Mouse (Mus musculus): ENCODE measurements at regions not wholly inside any gene's neighbourhood (a gene's known extent, or its start where the extent isn't known, plus 50 kb on each side); places are given as distances from the start of the nearest gene placed in this dataset.

GRCm38 (mm10) chr11:112067176-112067575, 714.8 kb upstream of the Sox9 start:
- ATAC-seq (ENCODE audit: low read depth), result no peak
- Histone ChIP-seq H3K27me3 (no peaks in the 10 kb centered on the region), H3K27ac (replicated peaks) (no peak overlapping the region), H3K9me3 (no peaks in the 10 kb centered on the region), H3K36me3 (no peaks in the 10 kb centered on the region), H3K4me2 (no peak overlapping the region), H3K4me1 (replicated peaks) (no peaks in the 10 kb centered on the region), H3K4me3 (no peak overlapping the region), H3K9ac (no peak overlapping the region)
- 81% methylated on average over 3 of the region's 3 CpGs for WGBS

- 84% methylated on average over 4 of the region's 4 CpGs for WGBS
- H3K4me2 ChIP-seq, result no peak overlapping the region
- no peaks in the 10 kb centered on the region for H3K27me3 ChIP-seq
- no peak for ATAC-seq (ENCODE audit: low read depth)
- no peak overlapping the region for H3K4me3 ChIP-seq
- no peaks in the 10 kb centered on the region for H3K4me1 ChIP-seq (replicated peaks)
- no peak overlapping the region for H3K9ac ChIP-seq
- no peaks in the 10 kb centered on the region for H3K36me3 ChIP-seq
- H3K27ac ChIP-seq (replicated peaks), result no peak overlapping the region
- no peaks in the 10 kb centered on the region for H3K9me3 ChIP-seq
Measured at GRCm38 (mm10) chr11:112068821-112069220, 713.2 kb upstream of the Sox9 start.

GRCm38 (mm10) chr11:112071571-112071970, 710.5 kb upstream of the Sox9 start:
- WGBS, result 95% methylated on average over 7 of the region's 7 CpGs
- no peak overlapping the region for H3K27ac ChIP-seq (replicated peaks)
- H3K4me1 ChIP-seq (replicated peaks), result no peaks in the 10 kb centered on the region
- H3K36me3 ChIP-seq, result no peaks in the 10 kb centered on the region
- H3K4me3 ChIP-seq, result no peak overlapping the region
- no peak overlapping the region for H3K9ac ChIP-seq
- H3K9me3 ChIP-seq, result no peaks in the 10 kb centered on the region
- no peak overlapping the region for H3K4me2 ChIP-seq
- no peak for ATAC-seq (ENCODE audit: low read depth)
- H3K27me3 ChIP-seq, result no peaks in the 10 kb centered on the region

- no peak for ATAC-seq (ENCODE audit: low read depth)
- H3K4me2 ChIP-seq, result no peak overlapping the region
- no peak overlapping the region for H3K27ac ChIP-seq (replicated peaks)
- no peak overlapping the region for H3K9ac ChIP-seq
- no peak overlapping the region for H3K4me3 ChIP-seq
- H3K27me3 ChIP-seq, result no peaks in the 10 kb centered on the region
- H3K9me3 ChIP-seq, result no peaks in the 10 kb centered on the region
- no peaks in the 10 kb centered on the region for H3K4me1 ChIP-seq (replicated peaks)
- WGBS, result 93% methylated on average over 4 of the region's 4 CpGs
- H3K36me3 ChIP-seq, result no peaks in the 10 kb centered on the region
Measured at GRCm38 (mm10) chr11:112081386-112081785, 700.6 kb upstream of the Sox9 start.

- H3K9me3 ChIP-seq, result no peaks in the 10 kb centered on the region
- H3K4me3 ChIP-seq, result no peak overlapping the region
- 67% methylated on average over 4 of the region's 4 CpGs for WGBS
- no peak overlapping the region for H3K9ac ChIP-seq
- ATAC-seq (ENCODE audit: low read depth), result no peak
- no peak overlapping the region for H3K4me2 ChIP-seq
- no peaks in the 10 kb centered on the region for H3K27me3 ChIP-seq
- H3K27ac ChIP-seq (replicated peaks), result no peak overlapping the region
- no peaks in the 10 kb centered on the region for H3K36me3 ChIP-seq
- no peaks in the 10 kb centered on the region for H3K4me1 ChIP-seq (replicated peaks)
Measured at GRCm38 (mm10) chr11:112083019-112083418, 699.0 kb upstream of the Sox9 start.

GRCm38 (mm10) chr11:112092168-112092567, 689.9 kb upstream of the Sox9 start:
- no peak overlapping the region for H3K4me3 ChIP-seq
- H3K9me3 ChIP-seq, result no peaks in the 10 kb centered on the region
- no peak overlapping the region for H3K9ac ChIP-seq
- H3K36me3 ChIP-seq, result no peaks in the 10 kb centered on the region
- no peak overlapping the region for H3K27ac ChIP-seq (replicated peaks)
- no peak overlapping the region for H3K4me2 ChIP-seq
- H3K4me1 ChIP-seq (replicated peaks), result no peaks in the 10 kb centered on the region; the same call in 1 of the 2 replicates
- 84% methylated on average over 8 of the region's 8 CpGs for WGBS
- no peak for ATAC-seq (ENCODE audit: low read depth)
- no peaks in the 10 kb centered on the region for H3K27me3 ChIP-seq

GRCm38 (mm10) chr11:112095009-112095408, 687.0 kb upstream of the Sox9 start:
- Histone ChIP-seq H3K27me3 (no peaks in the 10 kb centered on the region), H3K9ac (no peak overlapping the region), H3K4me1 (replicated peaks) (no peaks in the 10 kb centered on the region; the same call in 1 of the 2 replicates), H3K4me2 (no peak overlapping the region), H3K27ac (replicated peaks) (no peak overlapping the region), H3K9me3 (no peaks in the 10 kb centered on the region), H3K36me3 (no peaks in the 10 kb centered on the region), H3K4me3 (no peak overlapping the region)
- WGBS, result 14% methylated on average over 3 of the region's 3 CpGs
- no peak for ATAC-seq (ENCODE audit: low read depth)

- ATAC-seq (ENCODE audit: low read depth), result no peak
- 54% methylated on average over 1 of the region's 1 CpGs for WGBS
- Histone ChIP-seq H3K9me3 (no peaks in the 10 kb centered on the region), H3K9ac (no peak overlapping the region), H3K27ac (replicated peaks) (no peak overlapping the region), H3K4me2 (no peak overlapping the region), H3K36me3 (no peaks in the 10 kb centered on the region), H3K4me3 (no peak overlapping the region), H3K27me3 (no peaks in the 10 kb centered on the region), H3K4me1 (replicated peaks) (no peaks in the 10 kb centered on the region; the same call in 1 of the 2 replicates)
Measured at GRCm38 (mm10) chr11:112098161-112098560, 683.9 kb upstream of the Sox9 start.

GRCm38 (mm10) chr11:112103252-112103651, 678.8 kb upstream of the Sox9 start:
- Histone ChIP-seq H3K4me3 (no peak overlapping the region), H3K27me3 (no peaks in the 10 kb centered on the region), H3K9me3 (no peaks in the 10 kb centered on the region), H3K9ac (no peak overlapping the region), H3K4me2 (no peak overlapping the region), H3K36me3 (no peaks in the 10 kb centered on the region), H3K27ac (replicated peaks) (no peak overlapping the region), H3K4me1 (replicated peaks) (0 out of 2 replicates have a peak, but pooled peaks cover 2% of the 10 kb centered on the region)
- ATAC-seq (ENCODE audit: low read depth), result no peak
- WGBS, result 68% methylated on average over 2 of the region's 2 CpGs

GRCm38 (mm10) chr11:112106891-112107290, 675.1 kb upstream of the Sox9 start:
- Histone ChIP-seq H3K9me3 (no peaks in the 10 kb centered on the region), H3K4me1 (replicated peaks) (0 out of 2 replicates have a peak, but pooled peaks cover 2% of the 10 kb centered on the region), H3K27ac (replicated peaks) (no peak overlapping the region), H3K4me3 (no peak overlapping the region), H3K4me2 (no peak overlapping the region), H3K9ac (no peak overlapping the region), H3K36me3 (no peaks in the 10 kb centered on the region), H3K27me3 (no peaks in the 10 kb centered on the region; the same call in 1 of the 2 replicates)
- no peak for ATAC-seq (ENCODE audit: low read depth)
- 63% methylated on average over 4 of the region's 4 CpGs for WGBS

- no peaks in the 10 kb centered on the region; the same call in 1 of the 2 replicates for H3K27me3 ChIP-seq
- no peak overlapping the region for H3K27ac ChIP-seq (replicated peaks)
- H3K4me1 ChIP-seq (replicated peaks), result 0 out of 2 replicates have a peak, but pooled peaks cover 2% of the 10 kb centered on the region
- H3K9ac ChIP-seq, result no peak overlapping the region
- no peak overlapping the region for H3K4me2 ChIP-seq
- H3K4me3 ChIP-seq, result no peak overlapping the region
- WGBS, result 70% methylated on average over 7 of the region's 7 CpGs
- H3K9me3 ChIP-seq, result no peaks in the 10 kb centered on the region
- H3K36me3 ChIP-seq, result no peaks in the 10 kb centered on the region
- no peak for ATAC-seq (ENCODE audit: low read depth)
Measured at GRCm38 (mm10) chr11:112107314-112107713, 674.7 kb upstream of the Sox9 start.

GRCm38 (mm10) chr11:112121026-112121425, 661.0 kb upstream of the Sox9 start:
- Histone ChIP-seq H3K4me3 (no peak overlapping the region), H3K4me2 (no peak overlapping the region), H3K9ac (no peak overlapping the region), H3K9me3 (no peaks in the 10 kb centered on the region), H3K27ac (replicated peaks) (no peak overlapping the region), H3K27me3 (no peaks in the 10 kb centered on the region), H3K36me3 (no peaks in the 10 kb centered on the region), H3K4me1 (replicated peaks) (no peaks in the 10 kb centered on the region)
- WGBS, result 95% methylated on average over 6 of the region's 6 CpGs
- ATAC-seq (ENCODE audit: low read depth), result no peak

- Histone ChIP-seq H3K9ac (no peak overlapping the region), H3K4me3 (no peak overlapping the region), H3K9me3 (no peaks in the 10 kb centered on the region), H3K4me2 (no peak overlapping the region), H3K27ac (replicated peaks) (no peak overlapping the region), H3K4me1 (replicated peaks) (no peaks in the 10 kb centered on the region), H3K36me3 (no peaks in the 10 kb centered on the region), H3K27me3 (no peaks in the 10 kb centered on the region)
- no peak for ATAC-seq (ENCODE audit: low read depth)
- WGBS, result 76% methylated on average over 5 of the region's 5 CpGs
Measured at GRCm38 (mm10) chr11:112121831-112122230, 660.2 kb upstream of the Sox9 start.
